Comparison of ENCODE assay signal across 13 mouse cellular contexts in genomic region chr3:32825964-32826479, GRCm38 (mm10). TPM values are rescaled to one million over a fixed set of nuclear protein-coding genes. Genes with fewer than 3 reads are reported as not detected.
DNase-seq lines count a peak whose midpoint lies in the region; ATAC-seq and TF ChIP-seq lines count a peak whose summit lies in the region.
"Had no signal": no experiment of that assay in that cellular context is flagged by ENCODE, and none has a peak within 500 bp of the region (broad histone marks: within the 10 kb centered on the region; RNA-seq: fewer than 3 reads in every experiment).

No protein-coding gene starts in this region.

- no peak for TF ChIP-seq EP300 in heart, adult 2 months (IDR thresholded peaks at IDR 0.05; ENCODE audit: insufficient read depth, low read depth, low read length)

- TF ChIP-seq POLR2A in heart, adult 2 months (IDR thresholded peaks at IDR 0.05; ENCODE audit: insufficient read depth, low read depth, low read length), result no peak

- no peak for DNase-seq in frontal cortex, postnatal 10 days (ENCODE audit: low spot score in 2 of 2)
- DNase-seq in heart, adult 2 months, result no peak
- DNase-seq in heart, adult 9 months (ENCODE audit: low spot score in 2 of 2), result no peak
- DNase-seq in telencephalon, adult 2 months (ENCODE audit: low read depth, low spot score), result peak; percentile 35
- no peak for DNase-seq in lung, postnatal 10 days
- DNase-seq: adrenal gland, adult 2 months; adrenal gland, postnatal 10 days; adrenal gland, postnatal 25 days had no signal

- no peak overlapping the region for H3K4me3 ChIP-seq in heart, adult 2 months
- H3K4me3 ChIP-seq: embryonic facial prominence, embryonic 10.5 days; embryonic facial prominence, embryonic 12.5 days had no signal

- H3K4me1 ChIP-seq in heart, adult 2 months (ENCODE audit: control insufficient read depth, insufficient read depth, low read length), result peaks cover 23% of the 10 kb centered on the region

- H3K36me3 ChIP-seq in heart, adult 2 months (ENCODE audit: control insufficient read depth, insufficient read depth, low read length), result no peaks in the 10 kb centered on the region; the same call in 1 of the 2 replicates
- H3K36me3 ChIP-seq: embryonic facial prominence, embryonic 10.5 days; embryonic facial prominence, embryonic 12.5 days had no signal

- no peaks in the 10 kb centered on the region; the same call in none of the 2 replicates for H3K79me2 ChIP-seq in heart, adult 2 months (replicated peaks; ENCODE audit: control insufficient read depth, insufficient read depth, low read length)

- no peak overlapping the region for H3K9ac ChIP-seq in heart, adult 2 months (ENCODE audit: low read depth, low read length)
- H3K9ac ChIP-seq: embryonic facial prominence, embryonic 12.5 days; forebrain, postnatal 0 days had no signal

- WGBS in heart, adult 2 months, result 64% methylated on average over 3 of the region's 3 CpGs

- no peak for TF ChIP-seq CTCF in heart, adult 2 months (IDR thresholded peaks at IDR 0.05)

- intact Hi-C loops in heart, adult 2 months (cut with DNase I), result no loop called here

- peak overlapping the region; percentile 12; the same call in 1 of the 2 replicates for H3K27ac ChIP-seq in heart, adult 2 months
- H3K27ac ChIP-seq: embryonic facial prominence, embryonic 10.5 days; embryonic facial prominence, embryonic 12.5 days had no signal

- H3K27me3 ChIP-seq in heart, adult 2 months (ENCODE audit: control insufficient read depth, insufficient read depth, low read length), result no peaks in the 10 kb centered on the region
- H3K27me3 ChIP-seq: embryonic facial prominence, embryonic 12.5 days had no signal

- peak; percentile 65 for ATAC-seq in frontal cortex, adult (ENCODE audit: low TSS enrichment)

RNA-seq across cellular contexts. Expression of gene Usp13, which starts 8.7 kb away (rescaled TPM):
- total RNA-seq in heart, adult 2 months (2021), result 100 to 1,000 TPM; 183 to 204 TPM
- 47.9 and 80.9 TPM in 2 replicates for polyA plus RNA-seq in heart, adult 2 months (2012; rRNA removed)
- total RNA-seq: MEL had no signal
